Mouse (Mus musculus) spleen, adult 2 months (tissue): ENCODE results near the gene Elmod3.

Experiments
- CTCF ChIP-seq: fragments of 200-500 bp; IDR thresholded peaks from 2 replicates; pipeline ENCODE4 v1.5.1; 2011; ENCODE audit warnings: mild to moderate bottlenecking, inconsistent platforms; ENCODE audit not compliant: insufficient read depth, insufficient read length, insufficient replicate concordance; ENCODE audit errors: extremely low read depth
- POLR2A ChIP-seq: fragments of 200-500 bp; IDR thresholded peaks from 2 replicates; pipeline ENCODE4 v1.6.1; 2011; ENCODE audit warnings: low read depth, low read length, inconsistent platforms

- TF ChIP-seq CTCF (peak; percentile 95), POLR2A (no peak)
These were observed 63.0 kb downstream of the Elmod3 start for GRCm38 (mm10) chr6:72535165-72535564.
